Mouse (Mus musculus): ENCODE measurements around the gene Apoh. TPM values are rescaled to one million over a fixed set of nuclear protein-coding genes. Genes with fewer than 3 reads are reported as not detected.

Apoh gene
- total RNA-seq, 1 experiment from 2014 or later: not detected

- ATAC-seq (ENCODE audit: extremely low read depth, insufficient number of reproducible peaks, low FRiP score, poor library complexity, severe bottlenecking): no peak
These were observed 17.2 kb upstream of the Apoh start for GRCm38 (mm10) chr11:108325943-108326342.

- no peak for ATAC-seq (ENCODE audit: extremely low read depth, insufficient number of reproducible peaks, low FRiP score, poor library complexity, severe bottlenecking)
These were observed 12.3 kb upstream of the Apoh start for GRCm38 (mm10) chr11:108330818-108331217.

- no peak for ATAC-seq (ENCODE audit: extremely low read depth, insufficient number of reproducible peaks, low FRiP score, poor library complexity, severe bottlenecking)
These were observed 10.1 kb upstream of the Apoh start for GRCm38 (mm10) chr11:108333006-108333405.

- no peak for ATAC-seq (ENCODE audit: extremely low read depth, insufficient number of reproducible peaks, low FRiP score, poor library complexity, severe bottlenecking)
These were observed 9.4 kb upstream of the Apoh start for GRCm38 (mm10) chr11:108333583-108334379.

- no peak for ATAC-seq (ENCODE audit: extremely low read depth, insufficient number of reproducible peaks, low FRiP score, poor library complexity, severe bottlenecking)
These were observed 8.5 kb upstream of the Apoh start for GRCm38 (mm10) chr11:108334658-108335057.

GRCm38 (mm10) chr11:108335536-108335935 lies 7.6 kb upstream of the Apoh start:
- ATAC-seq (ENCODE audit: extremely low read depth, insufficient number of reproducible peaks, low FRiP score, poor library complexity, severe bottlenecking): no peak

GRCm38 (mm10) chr11:108336445-108336844 lies 6.7 kb upstream of the Apoh start:
- no peak for ATAC-seq (ENCODE audit: extremely low read depth, insufficient number of reproducible peaks, low FRiP score, poor library complexity, severe bottlenecking)

- no peak for ATAC-seq (ENCODE audit: extremely low read depth, insufficient number of reproducible peaks, low FRiP score, poor library complexity, severe bottlenecking)
These were observed 2.9 kb upstream of the Apoh start for GRCm38 (mm10) chr11:108340293-108340692.

GRCm38 (mm10) chr11:108341783-108342182 lies 1.4 kb upstream of the Apoh start:
- ATAC-seq (ENCODE audit: extremely low read depth, insufficient number of reproducible peaks, low FRiP score, poor library complexity, severe bottlenecking): no peak

- peak; percentile 53 for ATAC-seq (ENCODE audit: extremely low read depth, insufficient number of reproducible peaks, low FRiP score, poor library complexity, severe bottlenecking)
These were observed 772 bp downstream of the Apoh start, which contains the start of gene Prkca for GRCm38 (mm10) chr11:108343789-108344462. Prkca (minus strand) TSS chr11:108343928.

- no peak for ATAC-seq (ENCODE audit: extremely low read depth, insufficient number of reproducible peaks, low FRiP score, poor library complexity, severe bottlenecking)
These were observed 1.6 kb downstream of the Apoh start for GRCm38 (mm10) chr11:108344759-108345158.

- ATAC-seq (ENCODE audit: extremely low read depth, insufficient number of reproducible peaks, low FRiP score, poor library complexity, severe bottlenecking): no peak
These were observed 2.2 kb downstream of the Apoh start for GRCm38 (mm10) chr11:108345321-108345720.

GRCm38 (mm10) chr11:108350799-108351198 lies 7.6 kb downstream of the Apoh start:
- no peak for ATAC-seq (ENCODE audit: extremely low read depth, insufficient number of reproducible peaks, low FRiP score, poor library complexity, severe bottlenecking)

GRCm38 (mm10) chr11:108352842-108353388 lies 9.8 kb downstream of the Apoh start:
- ATAC-seq (ENCODE audit: extremely low read depth, insufficient number of reproducible peaks, low FRiP score, poor library complexity, severe bottlenecking): no peak

- no peak for ATAC-seq (ENCODE audit: extremely low read depth, insufficient number of reproducible peaks, low FRiP score, poor library complexity, severe bottlenecking)
These were observed 12.9 kb downstream of the Apoh start for GRCm38 (mm10) chr11:108356020-108356419.

GRCm38 (mm10) chr11:108358911-108359310 lies 15.8 kb downstream of the Apoh start:
- no peak for ATAC-seq (ENCODE audit: extremely low read depth, insufficient number of reproducible peaks, low FRiP score, poor library complexity, severe bottlenecking)

- ATAC-seq (ENCODE audit: extremely low read depth, insufficient number of reproducible peaks, low FRiP score, poor library complexity, severe bottlenecking): no peak
These were observed 17.8 kb downstream of the Apoh start for GRCm38 (mm10) chr11:108360983-108361382.

GRCm38 (mm10) chr11:108362965-108363364 lies 19.8 kb downstream of the Apoh start:
- ATAC-seq (ENCODE audit: extremely low read depth, insufficient number of reproducible peaks, low FRiP score, poor library complexity, severe bottlenecking): no peak

- no peak for ATAC-seq (ENCODE audit: extremely low read depth, insufficient number of reproducible peaks, low FRiP score, poor library complexity, severe bottlenecking)
These were observed 20.8 kb downstream of the Apoh start for GRCm38 (mm10) chr11:108363991-108364390.
